Mouse (Mus musculus): ENCODE measurements at regions not wholly inside any gene's neighbourhood (a gene's known extent, or its start where the extent isn't known, plus 50 kb on each side); places are given as distances from the start of the nearest gene placed in this dataset.

DNA sequence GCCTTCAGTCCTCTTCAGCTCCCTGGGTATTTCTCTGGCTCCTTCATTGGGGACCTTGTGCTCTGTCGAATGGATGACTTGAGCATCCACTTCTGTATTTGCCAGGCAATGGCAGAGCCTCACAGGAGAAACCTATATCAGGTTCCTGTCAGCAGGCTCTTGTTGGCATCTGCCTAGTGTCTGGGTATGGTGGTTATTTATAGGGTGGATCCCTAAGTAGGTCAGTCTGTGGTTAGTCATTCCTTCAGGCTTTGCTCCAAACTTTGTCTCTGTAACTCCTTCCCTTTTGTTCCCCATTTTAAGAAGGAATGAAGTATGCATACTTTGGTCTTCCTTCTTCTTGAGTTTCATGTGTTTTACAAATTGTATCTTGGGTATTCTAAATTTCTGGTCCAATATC, 522.4 kb upstream of the St8sia4 start:
- peak; percentile 33 for DNase-seq (ENCODE audit: inconsistent ontology term)

GRCm38 (mm10) chr1:96166767-96167166, 499.4 kb upstream of the St8sia4 start:
- no peak for DNase-seq (ENCODE audit: inconsistent ontology term)

GRCm38 (mm10) chr1:96155484-96155883, 488.1 kb upstream of the St8sia4 start:
- no peak for DNase-seq (ENCODE audit: inconsistent ontology term)

DNA sequence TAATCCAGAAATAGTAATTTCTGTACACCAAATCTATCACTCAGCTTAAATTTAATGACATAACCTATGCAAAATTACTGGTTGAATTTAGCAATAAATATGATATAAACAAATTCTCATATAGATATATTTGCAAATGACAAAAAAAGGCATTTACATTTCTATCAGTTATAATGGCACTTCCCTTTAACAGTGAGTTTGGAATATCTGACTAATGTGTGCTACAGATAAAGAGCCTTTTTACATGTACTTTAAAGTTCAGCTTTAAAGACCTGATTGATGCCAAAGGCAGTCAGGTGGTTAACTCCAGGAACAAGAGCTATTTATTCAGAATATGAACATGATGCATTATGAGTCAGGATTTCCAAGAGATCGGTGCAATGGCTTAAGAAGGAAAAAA, 461.2 kb upstream of the St8sia4 start:
- no peak for DNase-seq (ENCODE audit: inconsistent ontology term)

DNA sequence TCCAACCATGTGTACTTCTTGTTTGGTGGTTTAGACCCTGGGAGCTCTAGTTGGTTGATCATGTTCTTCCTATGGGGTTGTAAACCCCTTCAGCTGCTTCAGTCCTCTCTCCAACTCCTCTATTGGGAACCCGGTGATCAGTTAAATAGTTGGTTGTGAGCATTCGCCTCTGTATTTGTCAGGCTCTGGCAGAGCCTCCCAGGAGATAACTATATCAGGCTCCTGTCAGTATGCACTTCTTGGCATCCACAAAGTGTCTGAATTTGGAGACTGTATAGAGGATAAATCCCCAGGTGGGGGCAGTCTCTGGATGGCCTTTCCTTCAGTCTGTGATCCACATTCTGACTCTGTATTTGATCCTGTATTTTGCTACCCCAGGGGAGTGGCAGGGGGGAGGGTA, 440.6 kb upstream of the St8sia4 start:
- DNase-seq (ENCODE audit: inconsistent ontology term): no peak

DNA sequence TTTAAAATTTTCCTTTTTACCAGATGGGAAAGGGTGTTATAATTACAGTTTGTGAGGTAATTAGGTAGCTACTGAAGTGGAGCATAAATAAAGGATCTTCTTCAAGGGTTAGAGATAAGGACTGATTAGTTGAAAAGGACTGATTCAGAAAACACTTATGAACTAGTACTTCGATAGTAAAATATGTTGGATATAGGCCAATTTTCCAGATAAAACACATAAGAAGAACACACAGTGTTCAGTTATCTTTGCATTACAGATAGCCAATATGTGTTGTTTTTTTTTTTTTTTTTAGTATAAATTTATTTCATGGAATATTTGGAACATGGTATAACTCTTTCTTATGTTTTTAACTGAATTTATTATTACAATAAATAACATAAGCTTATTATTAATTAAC, 438.0 kb upstream of the St8sia4 start:
- DNase-seq (ENCODE audit: inconsistent ontology term): no peak

- DNase-seq (ENCODE audit: inconsistent ontology term): peak; percentile 18
Measured at GRCm38 (mm10) chr1:96083575-96083974, 416.2 kb upstream of the St8sia4 start.

DNA sequence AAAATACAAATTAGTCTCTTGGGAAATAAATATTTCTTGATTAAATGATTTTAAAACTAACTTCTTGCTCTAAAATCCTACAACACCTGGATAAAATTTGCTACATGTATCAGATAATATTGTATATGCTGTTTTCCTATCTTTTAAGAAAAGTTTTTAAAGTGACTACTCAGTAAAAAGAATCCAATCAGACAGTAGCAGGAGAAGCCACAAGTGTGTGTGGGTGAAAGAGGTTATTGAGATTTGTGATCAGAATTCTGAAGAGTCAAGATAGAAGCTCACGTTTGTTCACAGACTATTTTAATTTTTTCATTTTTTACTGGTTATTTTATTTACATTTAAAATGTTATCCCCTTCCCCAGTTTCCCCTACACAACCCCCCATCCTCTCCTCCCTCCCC, 407.3 kb upstream of the St8sia4 start:
- DNase-seq (ENCODE audit: inconsistent ontology term): no peak

- DNase-seq (ENCODE audit: inconsistent ontology term): no peak
Measured at GRCm38 (mm10) chr1:96061335-96061734, 394.0 kb upstream of the St8sia4 start.

DNA sequence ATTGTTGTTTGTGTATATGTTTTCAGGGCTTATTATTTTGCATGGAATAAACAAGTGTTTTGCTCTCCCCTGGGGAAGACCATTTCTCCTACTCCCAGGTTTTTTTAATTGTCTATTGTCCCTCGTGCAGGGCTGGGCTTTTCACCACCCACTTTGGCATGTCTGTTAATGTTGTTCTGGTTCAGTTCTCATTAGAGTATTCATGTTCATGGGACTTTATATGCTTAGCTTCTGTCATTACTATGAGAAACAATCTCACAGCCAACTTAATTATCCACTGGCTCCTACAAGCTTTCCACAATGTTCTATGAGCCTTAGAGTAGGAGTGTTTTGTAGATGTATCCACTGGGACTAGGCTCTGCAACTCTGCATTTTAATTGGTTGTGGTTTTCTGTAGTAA, 381.9 kb upstream of the St8sia4 start:
- DNase-seq (ENCODE audit: inconsistent ontology term): no peak

DNA sequence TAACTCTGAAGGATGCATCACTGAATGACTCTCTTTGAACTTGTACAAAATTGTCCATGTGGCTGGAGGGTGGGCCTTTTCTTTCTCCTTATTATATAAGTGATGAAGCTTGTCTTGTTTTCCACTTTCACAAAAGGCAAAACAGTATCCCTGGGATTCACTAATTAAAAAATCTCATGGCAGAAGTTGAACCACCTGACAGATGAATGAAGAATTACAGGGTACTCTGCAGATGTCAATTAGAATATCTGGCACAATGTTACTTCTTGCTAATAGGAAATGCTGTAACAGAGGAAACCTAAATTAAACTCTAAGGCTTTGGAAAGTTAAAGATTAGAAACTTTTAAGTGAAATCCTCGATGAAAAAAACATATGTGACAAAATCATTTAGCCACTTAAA, 379.2 kb upstream of the St8sia4 start:
- DNase-seq (ENCODE audit: inconsistent ontology term): no peak

- DNase-seq (ENCODE audit: inconsistent ontology term): peak; percentile 32
Measured at GRCm38 (mm10) chr1:96019443-96019842, 352.1 kb upstream of the St8sia4 start.

DNA sequence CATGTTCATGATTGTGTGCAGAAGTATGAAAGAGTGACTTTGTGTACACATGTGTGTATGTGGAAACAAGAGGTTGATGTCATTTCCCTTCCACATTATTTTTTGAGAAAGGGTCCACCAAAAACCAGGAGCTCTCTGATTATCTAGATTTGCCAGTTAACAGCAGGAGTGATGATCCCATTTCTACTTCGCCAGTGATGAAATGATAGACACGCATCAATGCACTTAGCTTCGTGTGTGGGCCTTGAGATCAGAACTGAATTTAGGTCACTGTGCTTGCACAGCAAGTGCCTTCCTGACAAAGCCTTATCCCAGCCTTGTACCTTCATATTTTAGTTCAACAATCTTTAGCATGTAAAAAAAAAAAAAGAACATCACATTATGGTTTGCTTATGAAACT, 342.1 kb upstream of the St8sia4 start:
- DNase-seq (ENCODE audit: inconsistent ontology term): no peak

- DNase-seq (ENCODE audit: inconsistent ontology term): peak; percentile 66
Measured at GRCm38 (mm10) chr1:96003086-96003485, 335.7 kb upstream of the St8sia4 start.

- no peak for DNase-seq (ENCODE audit: inconsistent ontology term)
Measured at GRCm38 (mm10) chr1:95962164-95962563, 294.8 kb upstream of the St8sia4 start.

All from Muller cell, postnatal 12 days (primary cell).